Mouse (Mus musculus): ENCODE results near the gene Hey2. TPM values are rescaled to one million over a fixed set of nuclear protein-coding genes. Genes with fewer than 3 reads are reported as not detected.

Gene Hey2
- polyA plus RNA-seq, 1 experiment from 2014 or later = 4.4 TPM

DNA sequence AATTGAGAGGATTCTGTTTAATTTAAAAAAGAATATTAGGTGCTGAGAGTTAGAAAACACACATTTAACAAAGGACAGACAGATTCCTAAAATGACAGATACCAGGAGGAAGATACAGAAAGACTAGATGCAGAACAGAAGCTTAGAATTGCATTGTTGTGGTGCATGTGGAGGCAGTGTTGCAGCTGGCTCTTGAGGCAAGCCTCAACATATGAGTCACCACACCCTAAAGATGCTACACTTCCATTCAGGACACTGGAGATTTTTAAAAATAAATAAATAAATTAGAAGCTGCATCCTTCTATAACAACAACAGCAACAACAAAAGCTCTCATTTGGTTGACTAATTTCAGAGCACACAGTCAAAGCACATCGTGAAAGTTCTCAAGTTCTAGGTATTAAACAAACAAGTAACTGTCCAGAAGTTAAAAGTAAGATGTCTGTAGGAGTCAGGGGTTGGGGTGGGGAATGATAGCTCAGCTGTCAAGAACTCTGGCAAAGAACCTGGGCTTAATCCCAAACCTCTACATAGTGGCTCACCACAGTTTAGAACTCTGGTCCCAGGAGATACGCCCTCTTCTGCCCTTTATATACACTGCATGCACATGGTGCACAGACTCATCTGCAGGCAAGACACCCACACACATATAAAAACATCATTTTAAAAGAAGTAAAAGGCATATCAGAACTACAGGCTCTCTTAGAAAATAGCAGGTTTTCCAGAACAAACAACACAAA, 42.7 kb downstream of the Hey2 start:
- no peaks in the 10 kb centered on the region for H3K36me3 ChIP-seq (ENCODE audit: control insufficient read depth, insufficient read depth, low read length)
- DNase-seq (ENCODE audit: low spot score) = no peak
- WGBS = 75% methylated on average over 2 of the region's 2 CpGs
- no peaks in the 10 kb centered on the region for H3K27me3 ChIP-seq (replicated peaks; ENCODE audit: control insufficient read depth, insufficient read depth, low read length)
- no peak overlapping the region for H3K27ac ChIP-seq (ENCODE audit: low read depth)
- peaks cover 4% of the 10 kb centered on the region; the same call in 1 of the 2 replicates for H3K9me3 ChIP-seq (ENCODE audit: control insufficient read depth, low read length)
- no peak overlapping the region for H3K4me3 ChIP-seq (ENCODE audit: low read depth, low read length)
- H3K4me2 ChIP-seq (ENCODE audit: low read length) = no peak overlapping the region
- H3K9ac ChIP-seq (ENCODE audit: low read length) = no peak overlapping the region
- no peak for ATAC-seq (replicated peaks; ENCODE audit: low FRiP score, low TSS enrichment, low read depth)
- H3K4me1 ChIP-seq (replicated peaks; ENCODE audit: control insufficient read depth, insufficient read depth, low read length) = peaks cover 13% of the 10 kb centered on the region; the same call in 1 of the 2 replicates

DNA sequence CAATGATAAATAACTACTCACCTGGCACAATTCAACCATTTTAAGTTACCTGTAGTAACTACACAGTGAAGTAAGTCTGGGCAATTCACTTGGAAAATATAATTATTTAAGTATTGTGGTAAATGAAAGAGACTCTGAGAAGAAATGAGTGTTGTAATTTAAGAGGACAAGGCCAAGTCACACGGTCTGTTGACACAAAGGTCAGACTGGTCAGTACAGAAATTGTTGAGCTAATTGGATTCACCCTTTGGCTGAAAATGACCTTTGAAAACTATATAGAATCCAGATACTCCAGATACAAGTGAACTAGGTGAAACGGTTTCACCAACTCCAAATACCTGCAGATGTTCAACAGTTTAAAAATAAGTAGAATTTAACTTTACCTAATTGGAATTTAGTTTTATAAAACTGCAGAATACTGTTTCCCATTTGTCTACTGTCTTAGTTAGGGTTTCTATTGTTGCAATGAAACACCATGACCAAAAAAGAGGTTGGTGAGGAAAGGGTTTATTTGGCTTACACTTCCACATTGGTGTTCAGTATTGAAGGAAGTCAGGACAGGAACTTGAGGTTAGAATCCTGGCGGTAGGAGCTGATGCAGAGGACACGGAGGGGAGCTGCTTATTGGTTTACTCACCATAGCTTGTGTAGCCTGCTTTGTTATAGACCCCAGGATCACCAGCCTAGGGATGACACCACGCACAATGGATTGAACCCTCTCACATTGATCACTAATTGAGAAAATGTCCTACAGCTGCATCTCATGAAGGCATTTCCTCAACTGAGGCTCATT, 45.9 kb downstream of the Hey2 start:
- no peak for DNase-seq (ENCODE audit: low spot score)
- H3K4me3 ChIP-seq (ENCODE audit: low read depth, low read length) = no peak overlapping the region
- no peak for ATAC-seq (replicated peaks; ENCODE audit: low FRiP score, low TSS enrichment, low read depth)
- 0 out of 2 replicates have a peak, but pooled peaks cover 2% of the 10 kb centered on the region for H3K4me1 ChIP-seq (replicated peaks; ENCODE audit: control insufficient read depth, insufficient read depth, low read length)
- 79% methylated on average over 5 of the region's 5 CpGs for WGBS
- H3K27ac ChIP-seq (ENCODE audit: low read depth) = no peak overlapping the region
- H3K9ac ChIP-seq (ENCODE audit: low read length) = no peak overlapping the region
- H3K9me3 ChIP-seq (ENCODE audit: control insufficient read depth, low read length) = peaks cover 4% of the 10 kb centered on the region; the same call in 1 of the 2 replicates
- H3K36me3 ChIP-seq (ENCODE audit: control insufficient read depth, insufficient read depth, low read length) = no peaks in the 10 kb centered on the region
- H3K27me3 ChIP-seq (replicated peaks; ENCODE audit: control insufficient read depth, insufficient read depth, low read length) = no peaks in the 10 kb centered on the region
- H3K4me2 ChIP-seq (ENCODE audit: low read length) = no peak overlapping the region

DNA sequence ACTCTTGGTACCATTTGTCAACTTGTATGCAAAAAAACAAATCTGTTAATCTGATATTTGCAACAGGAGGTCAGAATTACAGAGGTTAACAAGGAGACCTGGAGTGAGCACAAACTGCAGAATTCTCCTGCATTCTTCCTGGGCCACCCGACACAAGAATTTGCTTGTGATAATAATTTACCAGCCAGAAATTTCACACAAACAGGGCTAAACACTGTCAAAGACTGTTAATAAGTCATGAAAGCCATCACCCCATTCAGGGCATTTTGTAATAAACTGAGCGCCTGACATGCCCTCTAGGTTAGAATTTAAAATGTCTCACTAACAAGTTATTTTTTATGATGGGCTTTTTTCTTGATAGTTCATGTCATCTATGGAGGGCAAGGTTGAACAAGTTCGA, 51.6 kb downstream of the Hey2 start:
- Histone ChIP-seq H3K27ac (ENCODE audit: low read depth) (no peak overlapping the region), H3K4me2 (ENCODE audit: low read length) (no peak overlapping the region), H3K9me3 (ENCODE audit: control insufficient read depth, low read length) (peaks cover 4% of the 10 kb centered on the region; the same call in 1 of the 2 replicates), H3K4me1 (replicated peaks; ENCODE audit: control insufficient read depth, insufficient read depth, low read length) (no peaks in the 10 kb centered on the region), H3K36me3 (ENCODE audit: control insufficient read depth, insufficient read depth, low read length) (no peaks in the 10 kb centered on the region), H3K9ac (ENCODE audit: low read length) (no peak overlapping the region), H3K27me3 (replicated peaks; ENCODE audit: control insufficient read depth, insufficient read depth, low read length) (no peaks in the 10 kb centered on the region), H3K4me3 (ENCODE audit: low read depth, low read length) (no peak overlapping the region)
- no peak for ATAC-seq (replicated peaks; ENCODE audit: low FRiP score, low TSS enrichment, low read depth)
- DNase-seq (ENCODE audit: low spot score) = no peak
- 76% methylated on average over 3 of the region's 3 CpGs for WGBS

DNA sequence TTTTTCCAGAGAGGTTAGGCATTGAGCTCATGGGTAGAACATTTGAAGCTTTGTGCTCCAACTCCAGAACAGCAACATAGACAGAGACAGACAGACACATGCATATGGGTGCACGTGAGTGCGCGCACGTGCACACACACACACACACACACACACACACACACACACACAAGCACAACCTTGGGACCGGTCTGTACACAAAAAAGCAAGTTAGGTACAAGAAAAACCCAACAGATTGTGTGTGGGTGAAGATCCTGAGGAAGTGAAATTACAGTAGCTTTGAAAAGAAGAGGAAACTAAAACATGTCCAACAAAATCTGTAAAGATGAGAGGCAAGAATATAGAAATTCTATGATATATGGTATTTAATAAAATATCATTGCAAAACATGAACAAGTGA, 53.1 kb downstream of the Hey2 start:
- no peak overlapping the region for H3K9ac ChIP-seq (ENCODE audit: low read length)
- WGBS = 93% methylated on average over 5 of the region's 5 CpGs
- no peak for ATAC-seq (replicated peaks; ENCODE audit: low FRiP score, low TSS enrichment, low read depth)
- H3K36me3 ChIP-seq (ENCODE audit: control insufficient read depth, insufficient read depth, low read length) = no peaks in the 10 kb centered on the region
- no peaks in the 10 kb centered on the region for H3K27me3 ChIP-seq (replicated peaks; ENCODE audit: control insufficient read depth, insufficient read depth, low read length)
- H3K4me3 ChIP-seq (ENCODE audit: low read depth, low read length) = no peak overlapping the region
- no peak for DNase-seq (ENCODE audit: low spot score)
- H3K27ac ChIP-seq (ENCODE audit: low read depth) = no peak overlapping the region
- no peaks in the 10 kb centered on the region for H3K9me3 ChIP-seq (ENCODE audit: control insufficient read depth, low read length)
- no peaks in the 10 kb centered on the region for H3K4me1 ChIP-seq (replicated peaks; ENCODE audit: control insufficient read depth, insufficient read depth, low read length)
- H3K4me2 ChIP-seq (ENCODE audit: low read length) = no peak overlapping the region

DNA sequence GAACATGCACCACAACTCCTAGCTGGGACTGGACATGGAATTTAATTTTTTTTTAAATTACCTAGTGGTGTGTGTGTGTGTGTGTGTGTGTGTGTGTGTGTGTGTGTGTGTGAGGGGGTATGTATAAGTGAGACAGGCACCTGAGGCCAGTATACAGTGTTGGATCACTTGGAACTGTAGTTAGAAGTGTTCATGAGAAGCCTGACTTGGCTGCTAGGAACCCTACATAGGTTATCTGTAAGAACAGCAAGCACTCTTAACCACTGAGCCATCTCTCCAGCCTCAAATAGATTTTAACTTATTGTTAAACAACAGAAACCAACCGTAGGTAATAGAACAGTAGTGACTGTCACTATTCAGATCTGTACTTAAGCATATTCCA, 54.3 kb downstream of the Hey2 start:
- no peaks in the 10 kb centered on the region for H3K4me1 ChIP-seq (replicated peaks; ENCODE audit: control insufficient read depth, insufficient read depth, low read length)
- no peak overlapping the region for H3K9ac ChIP-seq (ENCODE audit: low read length)
- H3K9me3 ChIP-seq (ENCODE audit: control insufficient read depth, low read length) = no peaks in the 10 kb centered on the region
- no peaks in the 10 kb centered on the region for H3K36me3 ChIP-seq (ENCODE audit: control insufficient read depth, insufficient read depth, low read length)
- ATAC-seq (replicated peaks; ENCODE audit: low FRiP score, low TSS enrichment, low read depth) = no peak
- WGBS = 97% methylated on average over 1 of the region's 1 CpGs
- no peaks in the 10 kb centered on the region for H3K27me3 ChIP-seq (replicated peaks; ENCODE audit: control insufficient read depth, insufficient read depth, low read length)
- no peak for DNase-seq (ENCODE audit: low spot score)
- H3K4me2 ChIP-seq (ENCODE audit: low read length) = no peak overlapping the region
- no peak overlapping the region for H3K27ac ChIP-seq (ENCODE audit: low read depth)
- H3K4me3 ChIP-seq (ENCODE audit: low read depth, low read length) = no peak overlapping the region

DNA sequence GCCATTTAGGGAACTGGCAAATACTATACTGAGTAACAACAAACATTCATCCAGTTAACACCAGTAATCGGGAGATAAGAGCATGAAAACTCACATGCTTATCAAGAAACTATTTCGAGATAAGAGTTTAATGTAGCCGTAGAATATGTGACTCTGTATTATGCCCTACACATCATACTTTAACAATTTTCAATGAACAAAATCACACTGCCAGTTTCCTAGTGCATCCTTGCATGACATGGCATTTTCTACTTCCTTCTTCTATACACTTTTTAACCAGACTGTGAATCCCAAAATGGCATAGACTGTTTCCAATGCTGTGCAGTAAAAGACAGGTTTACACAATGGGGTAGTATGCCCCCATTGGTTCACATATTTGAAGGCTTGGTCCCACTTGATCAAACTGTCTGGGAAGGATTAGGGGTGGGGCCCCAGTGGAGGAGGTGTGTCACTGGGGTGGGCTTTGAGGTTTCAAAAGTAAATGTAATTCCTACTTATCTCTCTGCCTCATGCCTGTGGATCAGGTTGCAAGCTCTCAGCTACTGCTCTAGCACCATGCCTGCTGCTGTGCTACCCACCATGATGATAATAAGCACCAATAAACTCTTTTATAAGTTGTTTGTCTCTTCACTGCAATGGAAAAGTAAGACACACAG, 54.8 kb downstream of the Hey2 start:
- Histone ChIP-seq H3K27me3 (replicated peaks; ENCODE audit: control insufficient read depth, insufficient read depth, low read length) (no peaks in the 10 kb centered on the region), H3K9me3 (ENCODE audit: control insufficient read depth, low read length) (no peaks in the 10 kb centered on the region), H3K4me1 (replicated peaks; ENCODE audit: control insufficient read depth, insufficient read depth, low read length) (no peaks in the 10 kb centered on the region), H3K36me3 (ENCODE audit: control insufficient read depth, insufficient read depth, low read length) (no peaks in the 10 kb centered on the region), H3K27ac (ENCODE audit: low read depth) (no peak overlapping the region), H3K4me3 (ENCODE audit: low read depth, low read length) (no peak overlapping the region), H3K9ac (ENCODE audit: low read length) (no peak overlapping the region), H3K4me2 (ENCODE audit: low read length) (no peak overlapping the region)
- no peak for ATAC-seq (replicated peaks; ENCODE audit: low FRiP score, low TSS enrichment, low read depth)
- 84% methylated on average over 3 of the region's 3 CpGs for WGBS
- DNase-seq (ENCODE audit: low spot score) = no peak

DNA sequence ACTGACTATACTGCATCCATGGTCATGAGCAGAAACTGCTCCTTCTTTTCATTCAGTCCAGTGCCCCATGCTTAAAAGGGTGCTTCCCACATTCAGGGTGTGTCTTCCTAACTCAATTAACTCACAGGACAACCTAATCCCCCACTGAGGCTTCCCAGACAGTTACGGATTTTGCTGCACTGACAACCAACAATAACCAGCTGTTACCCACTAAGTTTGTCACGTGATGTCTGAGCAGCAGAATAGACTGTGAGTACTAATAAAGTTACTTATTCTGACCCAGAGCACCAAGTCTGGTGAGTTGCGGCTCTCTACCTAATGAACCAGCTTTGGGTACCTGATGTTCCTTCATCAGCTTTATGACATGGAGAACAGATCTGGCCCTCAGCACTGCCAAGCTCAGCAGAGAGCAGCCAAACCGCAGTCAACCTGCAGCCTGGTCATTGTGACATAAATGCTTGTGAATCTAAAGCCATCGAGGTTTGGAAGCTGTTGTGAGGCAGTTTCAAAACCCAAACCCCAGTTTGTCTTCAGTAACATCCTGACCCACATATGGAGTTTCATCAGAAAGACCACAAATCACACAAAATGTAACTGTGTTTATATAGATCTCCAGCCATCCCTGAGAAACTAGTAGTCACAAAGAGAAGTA, 56.4 kb downstream of the Hey2 start:
- ATAC-seq (replicated peaks; ENCODE audit: low FRiP score, low TSS enrichment, low read depth) = no peak
- DNase-seq (ENCODE audit: low spot score) = no peak
- WGBS = 75% methylated on average over 5 of the region's 5 CpGs

More for the DNA sequence above, 56.4 kb downstream of the Hey2 start:
- Histone ChIP-seq H3K9ac (ENCODE audit: low read length) (no peak overlapping the region), H3K9me3 (ENCODE audit: control insufficient read depth, low read length) (no peaks in the 10 kb centered on the region), H3K36me3 (ENCODE audit: control insufficient read depth, insufficient read depth, low read length) (no peaks in the 10 kb centered on the region), H3K4me1 (replicated peaks; ENCODE audit: control insufficient read depth, insufficient read depth, low read length) (no peaks in the 10 kb centered on the region), H3K4me2 (ENCODE audit: low read length) (no peak overlapping the region), H3K4me3 (ENCODE audit: low read depth, low read length) (no peak overlapping the region), H3K27ac (ENCODE audit: low read depth) (no peak overlapping the region), H3K27me3 (replicated peaks; ENCODE audit: control insufficient read depth, insufficient read depth, low read length) (no peaks in the 10 kb centered on the region)
